Mouse (Mus musculus) intestine, embryonic 14.5 days (tissue): ENCODE results near the gene Ccl8. TPM values are rescaled to one million over a fixed set of nuclear protein-coding genes. Genes with fewer than 3 reads are reported as not detected.

ENCODE experiments used
- ATAC-seq: fragments of 200-750 bp; cut with Nextera tagmentation; replicated peaks from 2 replicates; pipeline ENCODE4 v1.8.0; 2017; ENCODE audit warnings: low read depth, moderate number of reproducible peaks, moderate TSS enrichment, moderate library complexity; ENCODE audit not compliant: low FRiP score, low TSS enrichment
- DNase-seq: peaks from one replicate; pipeline ENCODE4 v3.0.0-alpha.2; 2018; ENCODE audit warnings: low spot score
- H3K27ac ChIP-seq: fragments of 300-500 bp; sonication (generic); 2 replicates; pipeline ENCODE4 v1.5.1; 2014; ENCODE audit warnings: low read depth, mild to moderate bottlenecking, control low read depth
- H3K27me3 ChIP-seq: fragments of 300-500 bp; sonication (generic); replicated peaks from 2 replicates; pipeline ENCODE4 v1.6.1; 2014; ENCODE audit warnings: low read length, control low read depth; ENCODE audit not compliant: control insufficient read depth, insufficient read depth
- H3K36me3 ChIP-seq: fragments of 300-500 bp; sonication (generic); 2 replicates; pipeline ENCODE4 v1.6.1; 2014; ENCODE audit warnings: low read length, control low read depth; ENCODE audit not compliant: control insufficient read depth, insufficient read depth
- H3K4me1 ChIP-seq: fragments of 300-500 bp; sonication (generic); replicated peaks from 2 replicates; pipeline ENCODE4 v1.6.1; 2014; ENCODE audit warnings: low read length, control low read depth, mixed read lengths; ENCODE audit not compliant: control insufficient read depth, insufficient read depth
- H3K4me2 ChIP-seq: fragments of 300-500 bp; sonication (generic); 2 replicates; pipeline ENCODE4 v1.6.1; 2014; ENCODE audit warnings: low read length
- H3K4me3 ChIP-seq: fragments of 300-500 bp; sonication (generic); 2 replicates; pipeline ENCODE4 v1.5.1; 2014; ENCODE audit warnings: low read depth, low read length, control low read depth, mixed read lengths
- H3K9ac ChIP-seq: fragments of 300-500 bp; sonication (generic); 2 replicates; pipeline ENCODE4 v1.6.1; 2014; ENCODE audit warnings: mild to moderate bottlenecking, low read length
- H3K9me3 ChIP-seq: fragments of 300-500 bp; sonication (generic); 2 replicates; pipeline ENCODE4 v1.6.1; 2016; ENCODE audit warnings: low read length, control low read depth; ENCODE audit not compliant: control insufficient read depth
- WGBS: fragments of 180-500 bp; shearing (Covaris S2); extraction: QIAGEN DNeasy Blood & Tissue Kit; methylation state at CpG from one replicate; pipeline ENCODE4 v1.1.7; 2014; 5-methylcytosine and 5-hydroxymethylcytosine counted together
- polyA plus RNA-seq: library from polyadenylated mRNA; unstranded; fragments of >200 nt; fragmentation: Nextera tagmentation; extraction: Ambion mirVana; gene quantifications from 2 replicates; pipeline ENCODE4 v1.2.1, GENCODE M21; 2014

The Ccl8 gene
- polyA plus RNA-seq, 1 experiment from 2014 or later, result not detected

- no peak for DNase-seq
- WGBS, result 93% methylated on average over 3 of the region's 3 CpGs
- no peaks in the 10 kb centered on the region for H3K4me1 ChIP-seq
Measured at GRCm38 (mm10) chr11:82084360-82084759, 30.6 kb upstream of the Ccl8 start.

GRCm38 (mm10) chr11:82099511-82100323 is 15.3 kb upstream of the Ccl8 start:
- WGBS, result 62% methylated on average over 10 of the region's 10 CpGs
- DNase-seq, result no peak
- no peaks in the 10 kb centered on the region for H3K36me3 ChIP-seq
- H3K4me1 ChIP-seq, result no peaks in the 10 kb centered on the region
- ATAC-seq, result no peak
- no peak overlapping the region for H3K4me2 ChIP-seq
- no peaks in the 10 kb centered on the region for H3K27me3 ChIP-seq
- peak overlapping the region; percentile 40; the same call in 1 of the 2 replicates for H3K27ac ChIP-seq
- H3K4me3 ChIP-seq, result no peak overlapping the region
- no peak overlapping the region for H3K9ac ChIP-seq
- no peaks in the 10 kb centered on the region for H3K9me3 ChIP-seq

More at GRCm38 (mm10) chr11:82084360-82084759, 30.6 kb upstream of the Ccl8 start:
- Histone ChIP-seq H3K36me3 (no peaks in the 10 kb centered on the region), H3K4me3 (no peak overlapping the region), H3K9ac (no peak overlapping the region), H3K27ac (no peak overlapping the region), H3K9me3 (no peaks in the 10 kb centered on the region), H3K4me2 (no peak overlapping the region), H3K27me3 (no peaks in the 10 kb centered on the region)
- ATAC-seq, result no peak

- H3K4me3 ChIP-seq, result no peak overlapping the region
- no peak for ATAC-seq
- DNase-seq, result no peak
- H3K27me3 ChIP-seq, result no peaks in the 10 kb centered on the region
- no peaks in the 10 kb centered on the region for H3K4me1 ChIP-seq
- H3K9me3 ChIP-seq, result 0 out of 2 replicates have a peak, but pooled peaks cover 4% of the 10 kb centered on the region
- H3K9ac ChIP-seq, result no peak overlapping the region
- 84% methylated on average over 4 of the region's 4 CpGs for WGBS
- no peak overlapping the region for H3K4me2 ChIP-seq
- no peaks in the 10 kb centered on the region for H3K36me3 ChIP-seq
- peak overlapping the region; percentile 29; the same call in 1 of the 2 replicates for H3K27ac ChIP-seq
Measured at GRCm38 (mm10) chr11:82101087-82101486, 13.9 kb upstream of the Ccl8 start.

GRCm38 (mm10) chr11:82101529-82101928 is 13.5 kb upstream of the Ccl8 start, which contains the start of gene Ccl12:
Ccl12 (plus strand) TSS chr11:82101845.
- Histone ChIP-seq H3K27ac (peak within 1 kb of the TSS; percentile 29; the same call in 1 of the 2 replicates), H3K9ac (no peak within 1 kb of the TSS), H3K4me2 (no peak within 1 kb of the TSS), H3K27me3 (no peaks in the 10 kb centered on the region), H3K9me3 (0 out of 2 replicates have a peak, but pooled peaks cover 4% of the 10 kb centered on the region), H3K4me3 (no peak within 1 kb of the TSS), H3K4me1 (no peaks in the 10 kb centered on the region), H3K36me3 (no peaks in the 10 kb centered on the region)
- ATAC-seq (no peak), DNase-seq (no peak)
- WGBS, result 61% methylated on average over 2 of the region's 2 CpGs

GRCm38 (mm10) chr11:82109611-82110010 is 5.4 kb upstream of the Ccl8 start:
- no peak for DNase-seq
- Histone ChIP-seq H3K27ac (no peak overlapping the region), H3K36me3 (no peaks in the 10 kb centered on the region), H3K4me2 (no peak overlapping the region), H3K4me3 (no peak overlapping the region), H3K9ac (no peak overlapping the region), H3K27me3 (no peaks in the 10 kb centered on the region), H3K4me1 (no peaks in the 10 kb centered on the region), H3K9me3 (0 out of 2 replicates have a peak, but pooled peaks cover 4% of the 10 kb centered on the region)
- no peak for ATAC-seq

- no peaks in the 10 kb centered on the region for H3K4me1 ChIP-seq
- no peaks in the 10 kb centered on the region for H3K9me3 ChIP-seq
- WGBS, result 71% methylated on average over 6 of the region's 6 CpGs
- no peaks in the 10 kb centered on the region for H3K36me3 ChIP-seq
- H3K27ac ChIP-seq, result no peak overlapping the region
- H3K9ac ChIP-seq, result no peak overlapping the region
- ATAC-seq, result no peak
- DNase-seq, result no peak
- H3K27me3 ChIP-seq, result no peaks in the 10 kb centered on the region
- H3K4me2 ChIP-seq, result no peak overlapping the region
- H3K4me3 ChIP-seq, result no peak overlapping the region
Measured at GRCm38 (mm10) chr11:82110372-82111248, 4.4 kb upstream of the Ccl8 start.

GRCm38 (mm10) chr11:82116041-82116440 is 1.1 kb downstream of the Ccl8 start:
- Histone ChIP-seq H3K9ac (no peak overlapping the region), H3K36me3 (no peaks in the 10 kb centered on the region), H3K27me3 (no peaks in the 10 kb centered on the region), H3K4me1 (no peaks in the 10 kb centered on the region), H3K4me2 (no peak overlapping the region), H3K27ac (no peak overlapping the region), H3K4me3 (no peak overlapping the region), H3K9me3 (no peaks in the 10 kb centered on the region)
- 67% methylated on average over 3 of the region's 3 CpGs for WGBS
- DNase-seq (no peak), ATAC-seq (no peak)

GRCm38 (mm10) chr11:82132977-82133376 is 18.0 kb downstream of the Ccl8 start:
- DNase-seq (no peak), ATAC-seq (no peak)
- Histone ChIP-seq H3K27ac (no peak overlapping the region), H3K9me3 (no peaks in the 10 kb centered on the region), H3K4me2 (no peak overlapping the region), H3K27me3 (no peaks in the 10 kb centered on the region), H3K4me3 (no peak overlapping the region), H3K4me1 (no peaks in the 10 kb centered on the region), H3K9ac (no peak overlapping the region), H3K36me3 (no peaks in the 10 kb centered on the region)
- WGBS, result 71% methylated on average over 1 of the region's 1 CpGs
